Mouse (Mus musculus) heart, postnatal 25 days (tissue): ENCODE measurements at regions not wholly inside any gene's neighbourhood (a gene's known extent, or its start where the extent isn't known, plus 50 kb on each side); places are given as distances from the start of the nearest gene placed in this dataset.

ENCODE experiments used
- DNase-seq: peaks from one replicate; pipeline ENCODE4 v3.0.0; 2022; ENCODE audit warnings: low spot score
- intact Hi-C: fragments of 180-260 bp; cut with DNase I; formaldehyde crosslinking; loops from one replicate; pipeline ENCODE4 v1.15.1; 2025

- intact Hi-C loops: loop anchor here (5.0 kb wide), 1 partner anchor 86 kb away; no protein-coding TSS in a partner anchor
Measured at GRCm38 (mm10) chr11:32991036-32991616, 156.1 kb downstream of the Fgf18 start.

GRCm38 (mm10) chr11:32990201-32990600, 157.0 kb downstream of the Fgf18 start:
- DNase-seq: no peak
- intact Hi-C loops: loop anchor here (5.0 kb wide), 1 partner anchor 87 kb away; no protein-coding TSS in a partner anchor

More at GRCm38 (mm10) chr11:32991036-32991616, 156.1 kb downstream of the Fgf18 start:
- no peak for DNase-seq

GRCm38 (mm10) chr11:32978899-32979298, 154.5 kb upstream of the Smim23 start:
- intact Hi-C loops: no loop called here
- DNase-seq: no peak

GRCm38 (mm10) chr11:32976572-32976971, 152.2 kb upstream of the Smim23 start:
- DNase-seq: no peak
- intact Hi-C loops: no loop called here

GRCm38 (mm10) chr11:32973453-32973852, 149.0 kb upstream of the Smim23 start:
- intact Hi-C loops: no loop called here
- DNase-seq: no peak

- no peak for DNase-seq
- intact Hi-C loops: no loop called here
Measured at GRCm38 (mm10) chr11:32965418-32965817, 141.0 kb upstream of the Smim23 start.

- DNase-seq: no peak
- intact Hi-C loops: loop anchor here (5.0 kb wide), 1 partner anchor 184 kb away; the partner anchor contains the start of gene Fgf18
Measured at GRCm38 (mm10) chr11:32963625-32964293, 139.4 kb upstream of the Smim23 start.

GRCm38 (mm10) chr11:32961600-32961999, 137.2 kb upstream of the Smim23 start:
- intact Hi-C loops: loop anchor here (5.0 kb wide), 1 partner anchor 186 kb away; the partner anchor contains the start of gene Fgf18
- no peak for DNase-seq

GRCm38 (mm10) chr11:32958961-32959360, 134.6 kb upstream of the Smim23 start:
- intact Hi-C loops: loop anchor here (5.0 to 10.0 kb wide), 2 partner anchors 247 to 334 kb away; no protein-coding TSS in a partner anchor
- no peak for DNase-seq

- peak; percentile 10 for DNase-seq
- intact Hi-C loops: loop anchor here (1.0 to 10.0 kb wide), 3 partner anchors 151 to 332 kb away; no protein-coding TSS in a partner anchor
Measured at GRCm38 (mm10) chr11:32956993-32957392, 132.6 kb upstream of the Smim23 start.

GRCm38 (mm10) chr11:32952271-32952670, 127.9 kb upstream of the Smim23 start:
- intact Hi-C loops: loop anchor here (10.0 kb wide), 1 partner anchor 327 kb away; no protein-coding TSS in a partner anchor

GRCm38 (mm10) chr11:32948132-32948531, 123.7 kb upstream of the Smim23 start:
- intact Hi-C loops: no loop called here
- no peak for DNase-seq

More at GRCm38 (mm10) chr11:32952271-32952670, 127.9 kb upstream of the Smim23 start:
- no peak for DNase-seq

GRCm38 (mm10) chr11:32946481-32947001, 122.1 kb upstream of the Smim23 start:
- peak; percentile 28 for DNase-seq
- intact Hi-C loops: no loop called here

- intact Hi-C loops: no loop called here
- no peak for DNase-seq
Measured at GRCm38 (mm10) chr11:32945071-32945470, 120.7 kb upstream of the Smim23 start.

- intact Hi-C loops: no loop called here
- DNase-seq: no peak
Measured at GRCm38 (mm10) chr11:32941331-32942009, 117.1 kb upstream of the Smim23 start.

GRCm38 (mm10) chr11:32939102-32939501, 114.7 kb upstream of the Smim23 start:
- intact Hi-C loops: no loop called here
- DNase-seq: no peak

- intact Hi-C loops: no loop called here
- no peak for DNase-seq
Measured at GRCm38 (mm10) chr11:32937167-32937566, 112.8 kb upstream of the Smim23 start.

- intact Hi-C loops: no loop called here
- no peak for DNase-seq
Measured at GRCm38 (mm10) chr11:32931928-32932327, 107.5 kb upstream of the Smim23 start.

GRCm38 (mm10) chr11:32931018-32931417, 106.6 kb upstream of the Smim23 start:
- DNase-seq: no peak
- intact Hi-C loops: no loop called here

GRCm38 (mm10) chr11:32928837-32929236, 104.4 kb upstream of the Smim23 start:
- intact Hi-C loops: no loop called here
- DNase-seq: no peak
